Mouse (Mus musculus) spleen, postnatal 0 days (tissue): Measurements from ENCODE around the gene Olfr704. TPM values are rescaled to one million over a fixed set of nuclear protein-coding genes. Genes with fewer than 3 reads are reported as not detected.

Experiments
- polyA plus RNA-seq: library from polyadenylated mRNA; unstranded; fragments of >200 nt; fragmentation: Nextera tagmentation; extraction: Ambion mirVana; gene quantifications from 2 replicates; pipeline ENCODE4 v1.2.1, GENCODE M21; 2015

The Olfr704 gene
- polyA plus RNA-seq = not detected in 2 replicates

DNA sequence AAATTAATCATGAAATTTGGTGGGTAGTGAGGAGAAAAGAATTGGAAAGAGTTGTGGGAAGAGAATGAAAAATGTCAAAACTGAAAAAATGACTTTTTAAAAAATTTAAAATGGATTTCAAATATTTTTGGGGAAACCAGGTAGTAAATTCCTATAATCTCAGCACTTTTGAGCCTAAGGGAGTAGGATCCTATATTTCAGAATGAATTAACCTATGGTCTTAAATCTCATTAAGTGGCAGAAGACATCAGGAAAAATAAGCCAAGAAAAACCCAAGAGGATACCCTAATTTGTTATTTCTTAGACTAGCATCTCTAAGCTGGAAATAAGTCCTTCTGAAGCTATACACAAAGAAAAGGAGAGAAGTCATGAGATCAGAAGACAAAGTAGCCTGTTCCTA, at the start of gene Olfr704:
Gene Olfr704 (plus strand): TSS at position 301 of the 400 bp plus-strand sequence.

DNA sequence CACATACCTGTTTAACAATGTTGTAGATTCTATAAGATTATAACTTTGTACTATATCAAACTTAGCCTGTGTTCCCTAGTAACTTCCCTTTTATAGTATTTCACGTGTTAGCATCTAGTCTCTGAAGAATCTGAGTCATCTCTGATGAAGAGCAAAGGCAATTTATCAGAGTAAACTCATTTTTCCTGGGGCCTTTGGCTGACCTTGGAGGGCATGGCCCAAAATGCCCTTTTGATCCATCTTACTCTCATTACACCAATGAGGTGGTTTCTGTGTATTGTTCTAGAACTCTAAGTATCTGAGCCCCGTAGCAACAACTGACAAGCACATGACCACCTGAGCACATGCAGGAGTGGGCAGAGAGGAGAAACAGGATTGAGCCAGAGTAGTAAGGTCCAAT, 49.2 kb upstream of the Olfr704 start, which contains the start of gene Olfr701:
Gene Olfr701 (plus strand): TSS at position 301 of the 400 bp plus-strand sequence.

DNA sequence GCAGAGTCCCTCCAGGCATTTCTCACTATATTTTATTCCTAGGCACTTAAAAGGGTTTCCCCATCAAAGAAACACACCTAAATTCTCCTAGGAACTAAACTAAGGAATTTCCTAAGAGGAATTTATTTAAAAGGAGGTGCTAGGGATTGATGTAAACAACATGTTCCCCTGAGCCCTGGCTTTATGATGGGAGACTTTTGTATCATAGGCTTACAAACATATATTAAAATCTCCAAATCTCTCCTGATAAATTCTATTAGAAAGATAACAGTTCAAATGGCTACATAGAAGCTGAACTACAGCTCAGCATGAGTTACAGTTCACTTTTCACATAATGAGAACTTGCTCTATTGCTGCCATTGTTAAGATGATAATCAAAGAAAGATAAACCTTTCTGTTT, 29.2 kb upstream of the Olfr704 start, which contains the start of gene Olfr702:
Gene Olfr702 (minus strand): TSS at position 101 of the 400 bp plus-strand sequence.

DNA sequence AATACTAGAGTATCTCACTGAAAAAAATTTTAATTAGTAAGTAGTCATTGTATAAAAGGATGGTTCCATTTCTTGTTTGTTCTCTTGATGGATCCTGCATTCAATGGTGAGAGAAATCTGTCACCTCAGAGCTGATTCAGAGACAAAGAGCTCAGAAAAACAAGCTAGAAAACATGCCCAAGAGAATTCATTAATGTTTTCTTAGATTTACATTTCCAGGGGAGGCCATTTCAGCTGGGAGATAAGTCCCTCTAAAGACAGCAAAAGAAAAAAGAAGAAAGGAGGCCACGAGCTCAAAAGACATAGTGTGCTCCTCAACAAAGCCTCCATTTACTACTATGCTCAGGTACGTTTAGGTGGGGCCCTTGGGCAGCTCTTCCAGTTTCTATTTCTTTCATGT, 19.9 kb upstream of the Olfr704 start, which contains the start of gene Olfr703:
Gene Olfr703 (plus strand): TSS at position 301 of the 400 bp plus-strand sequence.

DNA sequence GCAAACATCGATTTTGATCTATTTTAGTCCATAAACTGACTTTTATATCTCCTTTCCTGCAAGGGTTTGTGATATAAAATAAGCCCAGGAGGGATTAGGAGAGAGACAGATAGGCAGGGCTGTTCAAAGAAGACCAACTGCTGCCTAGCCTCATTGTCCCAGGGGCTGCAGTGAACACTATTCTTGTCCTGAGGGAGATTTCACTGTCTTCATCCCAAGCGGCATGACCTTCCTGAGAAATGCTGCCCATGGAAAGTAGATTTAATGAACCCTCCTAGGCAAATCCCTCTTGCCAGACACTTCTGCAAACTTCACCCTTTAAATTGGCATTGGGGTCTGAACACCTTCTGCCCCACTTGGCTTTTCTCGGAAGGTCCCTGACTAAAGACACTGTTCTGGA, 13.8 kb downstream of the Olfr704 start, which contains the start of gene Olfr705:
Gene Olfr705 (minus strand): TSS at position 101 of the 400 bp plus-strand sequence.

DNA sequence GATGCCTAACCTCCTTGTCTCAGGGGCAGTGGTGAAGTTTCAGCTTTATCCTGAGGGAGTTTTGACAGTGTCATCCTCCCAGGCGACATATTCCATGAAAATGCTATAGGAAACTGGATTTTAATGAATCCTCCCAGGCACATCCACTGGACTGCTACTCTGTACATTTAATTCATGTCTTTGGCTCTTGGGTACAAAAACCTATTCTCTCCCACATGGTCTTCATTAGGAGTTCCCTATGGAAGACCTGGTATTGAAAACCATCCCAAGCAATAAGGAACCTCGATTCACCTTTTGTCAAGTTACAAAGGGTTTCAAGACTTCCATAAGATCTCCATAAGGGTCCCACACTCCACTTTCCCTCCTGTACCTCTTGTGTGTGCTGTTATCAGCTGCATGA, 25.1 kb downstream of the Olfr704 start, which contains the start of gene Olfr706:
Gene Olfr706 (minus strand): TSS at position 101 of the 400 bp plus-strand sequence.

DNA sequence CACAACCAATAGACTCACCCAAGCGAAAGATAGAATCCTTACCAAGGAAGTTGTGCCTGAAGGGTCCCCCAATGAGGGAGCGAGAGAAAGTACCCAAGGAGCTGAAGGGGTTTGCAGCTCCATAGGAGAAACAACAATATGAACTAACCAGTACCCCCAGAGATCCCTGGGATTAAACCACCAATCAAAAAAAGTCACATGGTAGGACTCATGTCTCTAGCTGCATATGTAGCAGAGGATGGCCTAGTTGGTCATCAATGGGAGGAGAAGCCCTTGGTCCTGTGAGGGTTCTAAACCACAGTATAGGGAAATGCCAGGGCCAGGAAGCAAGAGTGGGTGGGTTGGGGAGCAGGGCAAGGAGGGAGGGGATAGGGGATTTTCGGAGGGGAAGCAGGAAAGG, 38.2 kb downstream of the Olfr704 start, which contains the start of gene Olfr707:
Gene Olfr707 (minus strand): TSS at position 101 of the 400 bp plus-strand sequence.

DNA sequence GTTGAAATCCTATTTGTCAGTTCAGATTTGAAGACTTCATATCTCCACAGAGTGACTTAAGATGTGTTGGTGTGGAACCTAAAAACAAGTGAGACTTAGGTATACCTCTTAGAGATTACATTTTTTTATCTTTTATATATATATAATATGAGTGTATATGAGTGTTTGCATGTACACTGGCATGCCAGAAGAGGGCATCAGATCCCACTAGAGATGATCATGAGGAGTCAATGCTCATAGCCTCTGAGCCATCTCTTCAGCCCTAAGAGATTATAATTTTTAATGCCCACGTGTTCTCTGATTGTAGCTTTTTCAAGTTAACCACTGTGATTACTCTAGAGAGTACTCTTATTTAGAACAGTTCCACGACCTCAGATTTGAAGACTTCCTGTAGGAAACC, 44.7 kb downstream of the Olfr704 start, which contains the start of gene Olfr1532-ps1:
Gene Olfr1532-ps1 (plus strand): TSS at position 326 of the 400 bp plus-strand sequence.

Other genes with a start within 250 kb of the Olfr704 start
- not detected in 2 replicates for gene Olfr693, start 182.6 kb upstream of the Olfr704 start, polyA plus RNA-seq
- gene Olfr694, start 171.4 kb upstream of the Olfr704 start, polyA plus RNA-seq = not detected in 2 replicates
- not detected in 2 replicates for gene Olfr695, start 146.8 kb upstream of the Olfr704 start, polyA plus RNA-seq
- gene Olfr697, start 120.7 kb upstream of the Olfr704 start, polyA plus RNA-seq = not detected in 2 replicates
- gene Olfr698, start 107.8 kb upstream of the Olfr704 start, polyA plus RNA-seq = not detected in 2 replicates
- not detected in 2 replicates for gene Olfr699, start 70.0 kb upstream of the Olfr704 start, polyA plus RNA-seq
- gene Olfr700, start 54.4 kb upstream of the Olfr704 start, polyA plus RNA-seq = not detected in 2 replicates
- gene Olfr701, start 49.1 kb upstream of the Olfr704 start, polyA plus RNA-seq = 0.04 TPM in 1 of 2 replicates, not detected in the other
- not detected in 2 replicates for gene Olfr702, start 29.3 kb upstream of the Olfr704 start, polyA plus RNA-seq
- not detected in 2 replicates for gene Olfr703, start 19.8 kb upstream of the Olfr704 start, polyA plus RNA-seq
- not detected in 2 replicates for gene Olfr705, start 13.7 kb downstream of the Olfr704 start, polyA plus RNA-seq
- not detected in 2 replicates for gene Olfr706, start 25.0 kb downstream of the Olfr704 start, polyA plus RNA-seq
- gene Olfr707, start 38.1 kb downstream of the Olfr704 start, polyA plus RNA-seq = not detected in 2 replicates
- gene Olfr1532-ps1, start 44.8 kb downstream of the Olfr704 start, polyA plus RNA-seq = not detected in 2 replicates
- not detected in 2 replicates for gene Olfr709-ps1, start 69.0 kb downstream of the Olfr704 start, polyA plus RNA-seq
- not detected in 2 replicates for gene Olfr710, start 85.1 kb downstream of the Olfr704 start, polyA plus RNA-seq
- not detected in 2 replicates for gene Olfr6, start 100.8 kb downstream of the Olfr704 start, polyA plus RNA-seq
- gene Olfr711, start 112.3 kb downstream of the Olfr704 start, polyA plus RNA-seq = not detected in 2 replicates
- gene Olfr2, start 142.9 kb downstream of the Olfr704 start, polyA plus RNA-seq = not detected in 2 replicates
- not detected in 2 replicates for gene Olfr713, start 168.0 kb downstream of the Olfr704 start, polyA plus RNA-seq
- gene Olfr714, start 207.8 kb downstream of the Olfr704 start, polyA plus RNA-seq = not detected in 2 replicates
- not detected in 2 replicates for gene Olfr17, start 230.0 kb downstream of the Olfr704 start, polyA plus RNA-seq
- not detected in 2 replicates for gene Olfr715b, start 247.2 kb downstream of the Olfr704 start, polyA plus RNA-seq